Mouse (Mus musculus) liver, adult 2 months (tissue): ENCODE data around the gene Zbtb20.

Experiments
- CTCF ChIP-seq: fragments of 200-500 bp; IDR thresholded peaks from 2 replicates; pipeline ENCODE4 v1.5.1; 2011; ENCODE audit warnings: low read depth, low read length, control low read depth
- POLR2A ChIP-seq: fragments of 200-500 bp; IDR thresholded peaks from 2 replicates; pipeline ENCODE4 v1.6.1; 2011; ENCODE audit warnings: low read length, control low read depth; ENCODE audit not compliant: insufficient read depth; ENCODE audit errors: extremely low read depth

- TF ChIP-seq CTCF, result no peak
- TF ChIP-seq POLR2A, result no peak
Observed at GRCm38 (mm10) chr16:43578351-43578750, 702.7 kb downstream of the Zbtb20 start.
